Mouse (Mus musculus) myocyte (in vitro differentiated cells): ENCODE results near the gene Alpk3.

Experiments used
- CEBPB ChIP-seq: IDR thresholded peaks from 2 replicates; pipeline ENCODE4 v1.6.1; 2011; ENCODE audit warnings: mild to moderate bottlenecking, moderate library complexity; ENCODE audit not compliant: poor library complexity, insufficient read depth, severe bottlenecking
- E2F4 ChIP-seq: IDR thresholded peaks from one replicate; pipeline ENCODE4 v1.6.1; 2011; ENCODE audit warnings: mild to moderate bottlenecking, control low read depth, moderate library complexity; ENCODE audit not compliant: insufficient read depth
- MAX ChIP-seq: IDR thresholded peaks from one replicate; pipeline ENCODE4 v1.6.1; 2011; ENCODE audit warnings: low read depth, mild to moderate bottlenecking, control low read depth
- MYOG ChIP-seq, 3 experiments: IDR thresholded peaks; one replicate each; pipeline ENCODE4 v1.6.1; 2011; ENCODE audit warnings: control low read depth in 2 of 3, low read depth in 2 of 3, mild to moderate bottlenecking in 2 of 3; ENCODE audit not compliant: insufficient read length in 2 of 3, control insufficient read depth in 1 of 3, insufficient read depth in 1 of 3
- POLR2A ChIP-seq: IDR thresholded peaks from one replicate; pipeline ENCODE4 v1.6.1; 2011; ENCODE audit warnings: low read depth, mild to moderate bottlenecking, control low read depth, moderate library complexity; ENCODE audit not compliant: insufficient read length
- POLR2AphosphoS2 ChIP-seq: IDR thresholded peaks from one replicate; pipeline ENCODE4 v1.6.1; 2011; ENCODE audit warnings: low read depth, control low read depth; ENCODE audit not compliant: insufficient read length
- REST ChIP-seq: IDR thresholded peaks from one replicate; pipeline ENCODE4 v1.6.1; 2011; ENCODE audit warnings: mild to moderate bottlenecking, control low read depth, moderate library complexity; ENCODE audit not compliant: insufficient read depth, insufficient read length
- TCF12 ChIP-seq: IDR thresholded peaks from one replicate; pipeline ENCODE4 v1.6.1; 2011; ENCODE audit warnings: mild to moderate bottlenecking, control low read depth; ENCODE audit not compliant: poor library complexity, insufficient read depth, severe bottlenecking
- USF1 ChIP-seq: IDR thresholded peaks from one replicate; pipeline ENCODE4 v1.6.1; 2011; ENCODE audit warnings: low read depth, mild to moderate bottlenecking, control low read depth, moderate library complexity

GRCm38 (mm10) chr7:81152306-81152705 is 94.9 kb downstream of the Alpk3 start:
- TF ChIP-seq POLR2A (no peak), MYOG (IDR thresholded peaks at IDR 0.05; ENCODE audit: control insufficient read depth in 1 of 3, insufficient read depth in 1 of 3, insufficient read length in 2 of 3, low read depth in 2 of 3) (no peak), CEBPB (no peak), USF1 (no peak), REST (no peak), E2F4 (no peak), MAX (no peak), TCF12 (no peak), POLR2AphosphoS2 (no peak)
